Mouse (Mus musculus): Measurements from ENCODE around the gene Ccsap. TPM values are rescaled to one million over a fixed set of nuclear protein-coding genes. Genes with fewer than 3 reads are reported as not detected.

The Ccsap gene
- total RNA-seq, 1 experiment = 5.1 TPM

DNA sequence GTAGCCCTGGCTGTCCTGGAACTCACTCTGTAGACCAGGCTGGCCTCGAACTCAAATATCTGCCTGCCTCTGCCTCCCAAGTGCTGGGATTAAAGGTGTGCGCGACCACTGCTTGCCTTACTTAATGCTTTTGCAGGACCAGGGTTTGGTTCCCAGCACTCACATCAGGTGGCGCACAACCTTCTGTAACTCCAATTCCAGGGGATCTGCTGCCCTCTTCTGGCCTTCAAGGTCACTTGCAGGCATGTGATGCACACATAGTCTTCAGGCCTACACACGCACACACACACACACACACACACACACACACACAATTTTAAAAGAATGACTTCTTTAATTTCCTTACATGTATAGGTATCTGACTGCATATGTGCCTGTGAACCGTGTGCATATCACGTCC lies 59.1 kb downstream of the Ccsap start:
- in situ Hi-C loops (cut with MboI; ENCODE audit: low sequenced_read_pairs in 2 of 2, unreplicated experiment in 2 of 2) = no loop called here
- no peak for DNase-seq (ENCODE audit: low read depth, low spot score)
- TF ChIP-seq CHD2 (IDR thresholded peaks at IDR 0.05; ENCODE audit: low read depth, low read length) (no peak), ZNF384 (IDR thresholded peaks at IDR 0.05; ENCODE audit: low read depth, low read length) (no peak), ZC3H11A (IDR thresholded peaks at IDR 0.05; ENCODE audit: borderline replicate concordance, low read depth, low read length) (no peak), HCFC1 (IDR thresholded peaks at IDR 0.05; ENCODE audit: borderline replicate concordance, insufficient read depth, low read length) (no peak), MAFK (IDR thresholded peaks at IDR 0.05; ENCODE audit: insufficient read depth, low read depth, low read length) (no peak)
- no peak overlapping the region for H3K9ac ChIP-seq (ENCODE audit: insufficient read depth, low read depth, low read length, poor library complexity, severe bottlenecking)
- no peak overlapping the region for H3K4me3 ChIP-seq (ENCODE audit: insufficient read depth in 1 of 2, low read depth in 1 of 2, low read length in 2 of 2, poor library complexity in 1 of 2, severe bottlenecking in 1 of 2)
- no peaks in the 10 kb centered on the region for H3K4me1 ChIP-seq (ENCODE audit: control insufficient read depth in 2 of 2, insufficient read depth in 2 of 2, low read length in 2 of 2, poor library complexity in 1 of 2)
- H3K27ac ChIP-seq (ENCODE audit: insufficient read depth, low read depth, low read length, poor library complexity, severe bottlenecking) = no peak overlapping the region
- H3K9me3 ChIP-seq (ENCODE audit: control insufficient read depth, insufficient read depth, low read depth, low read length) = no peaks in the 10 kb centered on the region
- H3K36me3 ChIP-seq (ENCODE audit: control insufficient read depth, insufficient read depth, low read length, poor library complexity, severe bottlenecking) = no peaks in the 10 kb centered on the region

DNA sequence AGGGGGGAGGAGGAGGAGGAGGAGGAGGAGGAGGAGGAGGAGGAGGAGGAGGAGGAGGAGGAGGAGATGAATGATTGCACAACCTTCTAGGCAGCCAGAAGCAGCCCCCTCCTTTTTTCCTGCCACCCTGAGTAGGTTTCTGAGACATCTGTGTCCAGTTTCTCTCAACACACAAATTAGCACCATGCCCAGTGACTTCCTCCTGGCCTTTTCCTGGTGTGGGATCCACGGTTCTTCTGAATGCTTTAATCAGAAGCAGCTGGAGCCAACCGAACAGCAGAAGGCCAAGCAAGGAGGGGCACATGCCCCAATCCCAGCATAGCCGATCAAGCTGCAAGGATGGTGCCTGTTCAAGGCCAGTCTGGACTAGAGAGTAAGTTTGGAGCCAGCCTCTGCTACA lies 60.1 kb downstream of the Ccsap start:
- no peak for DNase-seq (ENCODE audit: low read depth, low spot score)
- H3K36me3 ChIP-seq (ENCODE audit: control insufficient read depth, insufficient read depth, low read length, poor library complexity, severe bottlenecking) = no peaks in the 10 kb centered on the region
- in situ Hi-C loops (cut with MboI; ENCODE audit: low sequenced_read_pairs in 2 of 2, unreplicated experiment in 2 of 2) = no loop called here
- no peaks in the 10 kb centered on the region for H3K4me1 ChIP-seq (ENCODE audit: control insufficient read depth in 2 of 2, insufficient read depth in 2 of 2, low read length in 2 of 2, poor library complexity in 1 of 2)
- no peak overlapping the region for H3K9ac ChIP-seq (ENCODE audit: insufficient read depth, low read depth, low read length, poor library complexity, severe bottlenecking)
- H3K27ac ChIP-seq (ENCODE audit: insufficient read depth, low read depth, low read length, poor library complexity, severe bottlenecking) = no peak overlapping the region
- H3K9me3 ChIP-seq (ENCODE audit: control insufficient read depth, insufficient read depth, low read depth, low read length) = no peaks in the 10 kb centered on the region
- no peak overlapping the region for H3K4me3 ChIP-seq (ENCODE audit: insufficient read depth in 1 of 2, low read depth in 1 of 2, low read length in 2 of 2, poor library complexity in 1 of 2, severe bottlenecking in 1 of 2)
- TF ChIP-seq ZC3H11A (IDR thresholded peaks at IDR 0.05; ENCODE audit: borderline replicate concordance, low read depth, low read length) (no peak), ZNF384 (IDR thresholded peaks at IDR 0.05; ENCODE audit: low read depth, low read length) (no peak), MAFK (IDR thresholded peaks at IDR 0.05; ENCODE audit: insufficient read depth, low read depth, low read length) (no peak), CHD2 (IDR thresholded peaks at IDR 0.05; ENCODE audit: low read depth, low read length) (no peak), HCFC1 (IDR thresholded peaks at IDR 0.05; ENCODE audit: borderline replicate concordance, insufficient read depth, low read length) (no peak)

DNA sequence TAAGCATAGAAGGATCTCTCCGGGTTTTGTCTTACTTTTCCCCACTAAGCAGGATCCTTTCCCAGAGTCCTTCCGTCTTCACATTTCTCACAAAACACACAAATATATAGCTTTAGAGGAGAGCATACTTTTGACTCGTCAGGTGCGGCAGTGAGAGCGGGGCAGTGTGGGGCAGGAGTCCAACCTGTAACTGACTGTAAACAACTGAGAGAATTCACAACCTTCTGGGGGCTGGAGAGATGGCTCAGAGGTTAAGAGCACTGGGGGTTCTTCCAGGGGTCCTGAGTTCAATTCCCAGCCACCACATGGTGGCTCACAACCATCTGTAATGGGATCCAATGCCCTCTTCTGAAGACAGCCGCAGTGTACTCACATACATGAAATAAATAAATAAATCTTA lies 60.6 kb downstream of the Ccsap start:
- H3K4me3 ChIP-seq (ENCODE audit: insufficient read depth in 1 of 2, low read depth in 1 of 2, low read length in 2 of 2, poor library complexity in 1 of 2, severe bottlenecking in 1 of 2) = no peak overlapping the region
- no peak for DNase-seq (ENCODE audit: low read depth, low spot score)
- H3K27ac ChIP-seq (ENCODE audit: insufficient read depth, low read depth, low read length, poor library complexity, severe bottlenecking) = no peak overlapping the region
- H3K36me3 ChIP-seq (ENCODE audit: control insufficient read depth, insufficient read depth, low read length, poor library complexity, severe bottlenecking) = no peaks in the 10 kb centered on the region
- no peak overlapping the region for H3K9ac ChIP-seq (ENCODE audit: insufficient read depth, low read depth, low read length, poor library complexity, severe bottlenecking)
- no peaks in the 10 kb centered on the region for H3K9me3 ChIP-seq (ENCODE audit: control insufficient read depth, insufficient read depth, low read depth, low read length)
- in situ Hi-C loops (cut with MboI; ENCODE audit: low sequenced_read_pairs in 2 of 2, unreplicated experiment in 2 of 2) = no loop called here
- no peak for TF ChIP-seq HCFC1 (IDR thresholded peaks at IDR 0.05; ENCODE audit: borderline replicate concordance, insufficient read depth, low read length)
- no peak for TF ChIP-seq MAFK (IDR thresholded peaks at IDR 0.05; ENCODE audit: insufficient read depth, low read depth, low read length)
- TF ChIP-seq CHD2 (IDR thresholded peaks at IDR 0.05; ENCODE audit: low read depth, low read length) = no peak
- no peak for TF ChIP-seq ZC3H11A (IDR thresholded peaks at IDR 0.05; ENCODE audit: borderline replicate concordance, low read depth, low read length)
- H3K4me1 ChIP-seq (ENCODE audit: control insufficient read depth in 2 of 2, insufficient read depth in 2 of 2, low read length in 2 of 2, poor library complexity in 1 of 2) = 0 out of 4 replicates have a peak, but pooled peaks cover 0 to 2% of the 10 kb centered on the region in 2 experiments

DNA sequence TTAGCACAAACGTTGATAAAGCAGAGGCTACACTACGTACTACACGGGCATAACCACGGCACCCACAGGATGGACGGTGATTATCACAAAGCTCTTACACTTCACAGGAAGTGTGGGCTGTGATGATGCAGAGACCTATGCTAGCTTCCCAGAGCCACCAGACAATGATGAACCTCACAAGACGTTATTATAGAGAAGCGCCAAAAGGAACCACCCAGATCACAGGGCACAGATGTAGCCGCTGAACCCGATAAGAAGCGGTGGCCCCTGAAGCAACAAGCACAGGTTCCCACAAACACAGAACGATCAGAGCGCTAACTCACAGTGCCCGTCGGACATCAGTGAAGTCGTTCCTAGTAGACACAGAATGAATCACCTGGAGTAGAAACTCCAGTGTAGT lies 62.1 kb downstream of the Ccsap start:
- Histone ChIP-seq H3K36me3 (ENCODE audit: control insufficient read depth, insufficient read depth, low read length, poor library complexity, severe bottlenecking) (no peaks in the 10 kb centered on the region), H3K4me3 (ENCODE audit: insufficient read depth in 1 of 2, low read depth in 1 of 2, low read length in 2 of 2, poor library complexity in 1 of 2, severe bottlenecking in 1 of 2) (no peak overlapping the region), H3K4me1 (ENCODE audit: control insufficient read depth in 2 of 2, insufficient read depth in 2 of 2, low read length in 2 of 2, poor library complexity in 1 of 2) (0 out of 4 replicates have a peak, but pooled peaks cover 0 to 2% of the 10 kb centered on the region in 2 experiments), H3K9me3 (ENCODE audit: control insufficient read depth, insufficient read depth, low read depth, low read length) (no peaks in the 10 kb centered on the region), H3K9ac (ENCODE audit: insufficient read depth, low read depth, low read length, poor library complexity, severe bottlenecking) (no peak overlapping the region), H3K27ac (ENCODE audit: insufficient read depth, low read depth, low read length, poor library complexity, severe bottlenecking) (no peak overlapping the region)
- in situ Hi-C loops (cut with MboI; ENCODE audit: low sequenced_read_pairs in 2 of 2, unreplicated experiment in 2 of 2) = no loop called here
- TF ChIP-seq MAFK (IDR thresholded peaks at IDR 0.05; ENCODE audit: insufficient read depth, low read depth, low read length) (no peak), HCFC1 (IDR thresholded peaks at IDR 0.05; ENCODE audit: borderline replicate concordance, insufficient read depth, low read length) (no peak), CHD2 (IDR thresholded peaks at IDR 0.05; ENCODE audit: low read depth, low read length) (no peak), ZNF384 (IDR thresholded peaks at IDR 0.05; ENCODE audit: low read depth, low read length) (no peak), ZC3H11A (IDR thresholded peaks at IDR 0.05; ENCODE audit: borderline replicate concordance, low read depth, low read length) (no peak)
- no peak for DNase-seq (ENCODE audit: low read depth, low spot score)

DNA sequence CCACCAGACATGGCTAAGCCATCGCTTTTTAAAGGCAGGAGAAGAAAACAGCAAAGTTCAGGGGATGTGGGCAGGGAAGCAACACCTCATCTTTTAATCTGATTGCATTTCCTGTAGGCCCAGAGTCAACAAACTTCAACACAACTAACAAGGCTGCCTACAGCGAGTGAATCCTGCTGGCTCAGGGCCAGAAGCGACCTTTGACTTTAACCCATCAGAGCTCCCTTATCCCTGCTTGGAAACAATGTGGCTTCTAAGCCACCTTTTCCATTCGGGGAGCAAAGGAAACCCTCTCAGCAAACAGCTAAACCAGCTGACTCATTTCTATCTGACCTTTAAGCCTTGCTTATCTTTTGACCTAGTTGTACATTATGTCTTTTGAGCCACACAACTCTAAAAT lies 63.3 kb downstream of the Ccsap start:
- in situ Hi-C loops (cut with MboI; ENCODE audit: low sequenced_read_pairs in 2 of 2, unreplicated experiment in 2 of 2) = no loop called here

More for the DNA sequence above, 63.3 kb downstream of the Ccsap start:
- TF ChIP-seq ZNF384 (IDR thresholded peaks at IDR 0.05; ENCODE audit: low read depth, low read length) = no peak
- no peak for TF ChIP-seq ZC3H11A (IDR thresholded peaks at IDR 0.05; ENCODE audit: borderline replicate concordance, low read depth, low read length)
- no peak for TF ChIP-seq MAFK (IDR thresholded peaks at IDR 0.05; ENCODE audit: insufficient read depth, low read depth, low read length)
- no peak for TF ChIP-seq CHD2 (IDR thresholded peaks at IDR 0.05; ENCODE audit: low read depth, low read length)
- no peak for TF ChIP-seq HCFC1 (IDR thresholded peaks at IDR 0.05; ENCODE audit: borderline replicate concordance, insufficient read depth, low read length)
- Histone ChIP-seq H3K4me3 (ENCODE audit: insufficient read depth in 1 of 2, low read depth in 1 of 2, low read length in 2 of 2, poor library complexity in 1 of 2, severe bottlenecking in 1 of 2) (no peak overlapping the region), H3K36me3 (ENCODE audit: control insufficient read depth, insufficient read depth, low read length, poor library complexity, severe bottlenecking) (no peaks in the 10 kb centered on the region), H3K27ac (ENCODE audit: insufficient read depth, low read depth, low read length, poor library complexity, severe bottlenecking) (no peak overlapping the region), H3K9me3 (ENCODE audit: control insufficient read depth, insufficient read depth, low read depth, low read length) (no peaks in the 10 kb centered on the region), H3K4me1 (ENCODE audit: control insufficient read depth in 2 of 2, insufficient read depth in 2 of 2, low read length in 2 of 2, poor library complexity in 1 of 2) (0 out of 4 replicates have a peak, but pooled peaks cover 0 to 2% of the 10 kb centered on the region in 2 experiments), H3K9ac (ENCODE audit: insufficient read depth, low read depth, low read length, poor library complexity, severe bottlenecking) (no peak overlapping the region)
- DNase-seq (ENCODE audit: low read depth, low spot score) = no peak
